Comparison of ENCODE assay signal across 7 mouse cellular contexts in the genomic region with DNA sequence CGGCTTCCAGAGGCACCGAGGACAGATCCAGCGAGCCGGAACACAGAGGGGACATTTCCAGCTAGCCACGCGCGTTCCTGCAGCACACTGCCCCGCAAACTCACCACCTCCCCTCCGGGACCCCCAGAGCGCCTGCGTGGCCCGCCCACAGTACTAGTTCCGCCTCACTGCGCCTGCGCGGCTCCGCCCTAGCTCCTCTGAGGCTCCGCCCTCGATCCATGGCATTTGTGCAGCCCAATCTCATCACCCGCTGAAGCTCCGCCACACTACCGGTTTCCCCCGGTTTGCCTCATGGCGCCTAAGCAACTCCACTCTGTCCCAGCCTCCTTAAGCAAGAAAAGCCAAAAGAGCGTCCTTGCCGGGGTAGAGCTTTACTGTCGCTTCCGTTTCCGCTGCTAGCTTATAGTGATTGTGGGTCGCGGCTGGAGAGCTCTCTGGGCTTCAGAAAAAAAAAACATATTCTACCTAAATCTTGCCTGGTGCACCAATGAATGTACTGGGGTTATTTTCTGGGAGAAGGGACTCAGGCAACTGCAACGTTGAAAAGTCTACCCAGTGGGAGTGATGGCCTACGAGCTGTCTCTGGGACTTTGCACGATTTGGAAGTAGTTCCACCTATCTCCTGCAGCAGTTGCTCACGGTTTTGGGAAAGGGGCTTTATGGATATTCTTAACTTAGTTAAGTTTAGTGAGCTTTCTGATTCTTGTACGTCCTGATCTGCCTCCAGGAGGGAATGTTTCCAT. TPM values are rescaled to one million over a fixed set of nuclear protein-coding genes. Genes with fewer than 3 reads are reported as not detected.
DNase-seq lines count a peak whose midpoint lies in the region; ATAC-seq and TF ChIP-seq lines count a peak whose summit lies in the region.

A gene (minus strand): TSS at position 163 of the 743 bp plus-strand sequence.

- H3K27ac ChIP-seq in embryonic facial prominence, embryonic 12.5 days, result peak within 1 kb of the TSS; percentile 87
- H3K27ac ChIP-seq in kidney, adult 2 months (ENCODE audit: insufficient read depth, low read depth, low read length), result peak within 1 kb of the TSS; percentile 67
- peak within 1 kb of the TSS; percentile 88 for H3K27ac ChIP-seq in limb, embryonic 12.5 days
- peak within 1 kb of the TSS; percentile 91 for H3K27ac ChIP-seq in midbrain, embryonic 15.5 days
- peak within 1 kb of the TSS; percentile 78 for H3K27ac ChIP-seq in spleen, adult 2 months (ENCODE audit: insufficient read depth, low read length)

- peak; percentile 85 for TF ChIP-seq POLR2A in kidney, adult 2 months (IDR thresholded peaks at IDR 0.05; ENCODE audit: low read depth, low read length)
- peak; percentile 76 for TF ChIP-seq POLR2A in spleen, adult 2 months (IDR thresholded peaks at IDR 0.05; ENCODE audit: low read depth, low read length)

- H3K4me3 ChIP-seq in embryonic facial prominence, embryonic 12.5 days, result peak within 1 kb of the TSS; percentile 83
- peak within 1 kb of the TSS; percentile 67 for H3K4me3 ChIP-seq in kidney, adult 2 months (ENCODE audit: insufficient read depth, low read depth, low read length)
- H3K4me3 ChIP-seq in limb, embryonic 12.5 days (replicated peaks), result peak within 1 kb of the TSS; percentile 77
- H3K4me3 ChIP-seq in midbrain, embryonic 15.5 days, result peak within 1 kb of the TSS; percentile 92
- peak within 1 kb of the TSS; percentile 83 for H3K4me3 ChIP-seq in spleen, adult 2 months (ENCODE audit: extremely low read depth, insufficient read depth, insufficient read length)

- peak; percentile 92 for ATAC-seq in embryonic facial prominence, embryonic 12.5 days (ENCODE audit: insufficient number of reproducible peaks, insufficient read depth, low FRiP score, low TSS enrichment)
- peak; percentile 88 for ATAC-seq in limb, embryonic 12.5 days (ENCODE audit: insufficient number of reproducible peaks, insufficient read depth, low FRiP score, low TSS enrichment, low read depth)
- ATAC-seq in midbrain, embryonic 15.5 days (replicated peaks), result peak; percentile 96

- peaks cover 6% of the 10 kb centered on the region; the same call in 1 of the 2 replicates for H3K4me1 ChIP-seq in embryonic facial prominence, embryonic 12.5 days
- peaks cover 3% of the 10 kb centered on the region; the same call in 1 of the 2 replicates for H3K4me1 ChIP-seq in kidney, adult 2 months (ENCODE audit: control insufficient read depth, insufficient read depth, low read length)
- H3K4me1 ChIP-seq in limb, embryonic 12.5 days (replicated peaks), result peaks cover 6% of the 10 kb centered on the region
- peaks cover 15% of the 10 kb centered on the region for H3K4me1 ChIP-seq in midbrain, embryonic 15.5 days
- H3K4me1 ChIP-seq in spleen, adult 2 months (ENCODE audit: control insufficient read depth, insufficient read depth, insufficient read length), result peaks cover 4% of the 10 kb centered on the region; the same call in 1 of the 2 replicates

- DNase-seq in adrenal gland, postnatal 25 days, result peak; percentile 99
- peak; percentile 99 to 100 for DNase-seq in heart, adult 18-20 months
- DNase-seq in kidney, adult 2 months, result peak; percentile 99
- DNase-seq in spleen, adult 2 months (ENCODE audit: low read depth in 1 of 2, low spot score in 2 of 2), result peak; percentile 87 to 98

- TF ChIP-seq CTCF in kidney, adult 2 months (conservative IDR thresholded peaks at IDR 0.05; ENCODE audit: insufficient read depth, insufficient read length, low read depth, low read length), result 0 out of 2 replicates have a peak, but pooled peaks have one; percentile 6
- TF ChIP-seq CTCF in spleen, adult 2 months (IDR thresholded peaks at IDR 0.05; ENCODE audit: extremely low read depth, insufficient read depth, insufficient read length, insufficient replicate concordance), result no peak

- 3% methylated on average over 36 of the region's 36 CpGs for WGBS in embryonic facial prominence, embryonic 12.5 days
- 2% methylated on average over 36 of the region's 36 CpGs for WGBS in kidney, adult 2 months
- 3% methylated on average over 36 of the region's 36 CpGs for WGBS in limb, embryonic 12.5 days
- 2% methylated on average over 36 of the region's 36 CpGs for WGBS in midbrain, embryonic 15.5 days
- 3% methylated on average over 36 of the region's 36 CpGs for WGBS in spleen, adult 2 months

- H3K9ac ChIP-seq in embryonic facial prominence, embryonic 12.5 days, result peak within 1 kb of the TSS; percentile 79
- H3K9ac ChIP-seq in limb, embryonic 12.5 days (replicated peaks), result peak within 1 kb of the TSS; percentile 80
- H3K9ac ChIP-seq in midbrain, embryonic 15.5 days, result peak within 1 kb of the TSS; percentile 74

- no peaks in the 10 kb centered on the region for H3K36me3 ChIP-seq in embryonic facial prominence, embryonic 12.5 days
- H3K36me3 ChIP-seq in kidney, adult 2 months (ENCODE audit: control insufficient read depth, insufficient read depth, low read length), result no peaks in the 10 kb centered on the region
- no peaks in the 10 kb centered on the region; the same call in 1 of the 2 replicates for H3K36me3 ChIP-seq in limb, embryonic 12.5 days
- H3K36me3 ChIP-seq in midbrain, embryonic 15.5 days (replicated peaks), result no peaks in the 10 kb centered on the region
- H3K36me3 ChIP-seq in spleen, adult 2 months (ENCODE audit: control insufficient read depth, insufficient read depth, low read length), result peaks cover 4% of the 10 kb centered on the region; the same call in 1 of the 2 replicates

- H3K9me3 ChIP-seq in embryonic facial prominence, embryonic 12.5 days, result no peaks in the 10 kb centered on the region
- peaks cover 9% of the 10 kb centered on the region; the same call in 1 of the 2 replicates for H3K9me3 ChIP-seq in limb, embryonic 12.5 days
- H3K9me3 ChIP-seq in midbrain, embryonic 15.5 days, result no peaks in the 10 kb centered on the region

- H3K4me2 ChIP-seq in embryonic facial prominence, embryonic 12.5 days (replicated peaks), result peak within 1 kb of the TSS; percentile 88
- peak within 1 kb of the TSS; percentile 93 for H3K4me2 ChIP-seq in limb, embryonic 12.5 days
- H3K4me2 ChIP-seq in midbrain, embryonic 15.5 days, result peak within 1 kb of the TSS; percentile 84

- no peaks in the 10 kb centered on the region for H3K27me3 ChIP-seq in embryonic facial prominence, embryonic 12.5 days
- no peaks in the 10 kb centered on the region for H3K27me3 ChIP-seq in kidney, adult 2 months (replicated peaks; ENCODE audit: control insufficient read depth, insufficient read depth, low read length)
- no peaks in the 10 kb centered on the region; the same call in 1 of the 2 replicates for H3K27me3 ChIP-seq in limb, embryonic 12.5 days
- no peaks in the 10 kb centered on the region for H3K27me3 ChIP-seq in midbrain, embryonic 15.5 days (replicated peaks)
- H3K27me3 ChIP-seq in spleen, adult 2 months (ENCODE audit: control insufficient read depth, insufficient read depth, low read length), result no peaks in the 10 kb centered on the region

RNA-seq across cellular contexts. Expression of the gene that starts here (rescaled TPM):
- total RNA-seq in adrenal gland, postnatal 25 days (2021), result 23.9 and 32.4 TPM in 2 replicates
- 26.7 and 27.9 TPM in 2 replicates for polyA plus RNA-seq in embryonic facial prominence, embryonic 12.5 days (2016; fragmentation: Nextera tagmentation; extraction: Ambion mirVana)
- total RNA-seq in heart, adult 18-20 months (2021), result 10 to 100 TPM; 32.5 to 33.9 TPM
- 51.4 and 60.7 TPM in 2 replicates for polyA plus RNA-seq in kidney, adult 2 months (2012; rRNA removed)
- polyA plus RNA-seq in limb, embryonic 12.5 days (2016; fragmentation: Nextera tagmentation; extraction: Ambion mirVana), result 22.8 and 24.5 TPM in 2 replicates
- polyA plus RNA-seq in midbrain, embryonic 15.5 days (2015; fragmentation: Nextera tagmentation; extraction: Ambion mirVana), result 21.3 and 25.6 TPM in 2 replicates
- 21.8 and 24.3 TPM in 2 replicates for polyA plus RNA-seq in spleen, adult 2 months (2012; rRNA removed)

Comparison
In these comparisons a context has a peak if more than half of its experiments do, and no peak if none do; other contexts are left out.
1. Peak in every context shown above with its lines: DNase-seq, ATAC-seq, H3K4me3 ChIP-seq and H3K27ac ChIP-seq.